In genomic region chr16:13208087-13208486, GRCm38 (mm10) we compare ENCODE assay signal across 16 mouse cellular contexts. TPM values are rescaled to one million over a fixed set of nuclear protein-coding genes. Genes with fewer than 3 reads are reported as not detected.
DNase-seq lines count a peak whose midpoint lies in the region; ATAC-seq and TF ChIP-seq lines count a peak whose summit lies in the region.
"Had no signal": no experiment of that assay in that cellular context is flagged by ENCODE, and none has a peak within 500 bp of the region (broad histone marks: within the 10 kb centered on the region; RNA-seq: fewer than 3 reads in every experiment).

No protein-coding gene starts in this region.

- no peak for TF ChIP-seq CTCF in left cerebral cortex, adult 2 months (IDR thresholded peaks at IDR 0.05)

- H3K4me1 ChIP-seq in neural tube, embryonic 14.5 days (ENCODE audit: control insufficient read depth, insufficient read depth, low read length): no peaks in the 10 kb centered on the region
- H3K4me1 ChIP-seq: hindbrain, embryonic 12.5 days had no signal

- H3K9me3 ChIP-seq in neural tube, embryonic 14.5 days (ENCODE audit: control insufficient read depth, low read length): no peaks in the 10 kb centered on the region
- H3K9me3 ChIP-seq: heart, embryonic 13.5 days; hindbrain, embryonic 12.5 days; liver, embryonic 13.5 days; midbrain, embryonic 10.5 days had no signal

- no peak overlapping the region for H3K9ac ChIP-seq in neural tube, embryonic 14.5 days (replicated peaks; ENCODE audit: low read depth, low read length)
- H3K9ac ChIP-seq: heart, embryonic 13.5 days; hindbrain, embryonic 12.5 days; liver, embryonic 13.5 days had no signal

- intact Hi-C loops in left cerebral cortex, adult 2 months (cut with DNase I): no loop called here
- intact Hi-C loops in left cerebral cortex, postnatal 10 days (cut with DNase I): no loop called here

- ATAC-seq in neural tube, embryonic 14.5 days (ENCODE audit: low read depth): peak; percentile 41; the same call in 1 of the 2 replicates
- ATAC-seq in inflammation-experienced regulatory T-cells, adult 6 months: no peak

- no peak overlapping the region for H3K4me2 ChIP-seq in neural tube, embryonic 14.5 days (ENCODE audit: low read depth, low read length)
- H3K4me2 ChIP-seq: heart, embryonic 13.5 days; hindbrain, embryonic 12.5 days; liver, embryonic 13.5 days had no signal

- H3K4me3 ChIP-seq in left cerebral cortex, adult 2 months: no peak overlapping the region
- H3K4me3 ChIP-seq in neural tube, embryonic 14.5 days (ENCODE audit: low read depth, low read length): no peak overlapping the region
- H3K4me3 ChIP-seq: heart, embryonic 13.5 days; hindbrain, embryonic 12.5 days; liver, embryonic 13.5 days; midbrain, embryonic 10.5 days had no signal

- 25% methylated on average over 3 of the region's 3 CpGs for WGBS in neural tube, embryonic 14.5 days

- no peaks in the 10 kb centered on the region for H3K27me3 ChIP-seq in neural tube, embryonic 14.5 days (ENCODE audit: control insufficient read depth, insufficient read depth, low read length)
- H3K27me3 ChIP-seq: heart, embryonic 13.5 days; hindbrain, embryonic 12.5 days; liver, embryonic 13.5 days had no signal

- peak; percentile 12 for DNase-seq in embryo, embryonic 11 days
- no peak for DNase-seq in embryo, embryonic 9.5 days (ENCODE audit: extremely low spot score)
- no peak for DNase-seq in left cerebral cortex, adult 2 months (ENCODE audit: extremely low spot score in 1 of 2, low spot score in 2 of 2)
- no peak for DNase-seq in left cerebral cortex, postnatal 10 days (ENCODE audit: extremely low spot score in 1 of 2, low spot score in 2 of 2)
- peak; percentile 84 for DNase-seq in Muller cell, postnatal 12 days (ENCODE audit: inconsistent ontology term)
- no peak for DNase-seq in urinary bladder, postnatal 36 days (ENCODE audit: low spot score in 2 of 2)
- DNase-seq: cerebellum, adult 2 months; kidney, adult 2 months; liver, embryonic 13.5 days; lung, postnatal 10 days; thymus, adult 18-20 months had no signal

- peak overlapping the region; percentile 83 for H3K27ac ChIP-seq in left cerebral cortex, adult 2 months
- H3K27ac ChIP-seq in neural tube, embryonic 14.5 days (ENCODE audit: low read depth, low read length): no peak overlapping the region
- H3K27ac ChIP-seq: heart, embryonic 13.5 days; hindbrain, embryonic 12.5 days; liver, embryonic 13.5 days; midbrain, embryonic 10.5 days had no signal

- H3K36me3 ChIP-seq in neural tube, embryonic 14.5 days (ENCODE audit: control insufficient read depth, insufficient read depth, low read length): no peaks in the 10 kb centered on the region
- H3K36me3 ChIP-seq: heart, embryonic 13.5 days; hindbrain, embryonic 12.5 days; liver, embryonic 13.5 days; midbrain, embryonic 10.5 days had no signal

RNA-seq across cellular contexts. Expression of gene Mrtfb, which starts 48.2 kb away (rescaled TPM):
- total RNA-seq in left cerebral cortex, adult 2 months (2021): 100 to 1,000 TPM; 188 to 193 TPM
- 100 to 1,000 TPM; 114 to 118 TPM for total RNA-seq in left cerebral cortex, postnatal 10 days (2021)
- polyA plus RNA-seq in neural tube, embryonic 14.5 days (2014; fragmentation: Nextera tagmentation; extraction: Ambion mirVana): 12.2 and 13.5 TPM in 2 replicates
- 10 to 100 TPM in 2 of 3 experiments, 1 to 10 TPM in 1; 10.0 to 16.4 (median 14.8) TPM for polyA plus RNA-seq in inflammation-experienced regulatory T-cells, adult 6 months (2017; shearing (Covaris generic))

Comparison
In these comparisons a context has a peak if more than half of its experiments do, and no peak if none do; other contexts are left out.
1. DNase-seq: peak in embryo, embryonic 11 days (single experiment) and Muller cell, postnatal 12 days (single experiment); none in embryo, embryonic 9.5 days (single experiment), left cerebral cortex, adult 2 months (0 of 2), left cerebral cortex, postnatal 10 days (0 of 2) and urinary bladder, postnatal 36 days (0 of 2).